Mouse (Mus musculus): ENCODE measurements at regions not wholly inside any gene's neighbourhood (a gene's known extent, or its start where the extent isn't known, plus 50 kb on each side); places are given as distances from the start of the nearest gene placed in this dataset.

GRCm38 (mm10) chr17:64229225-64229976, 102.3 kb downstream of the Pja2 start:
- DNase-seq: no peak

GRCm38 (mm10) chr17:64214599-64214998, 117.1 kb downstream of the Pja2 start:
- peak; percentile 30 for DNase-seq

- DNase-seq: no peak
These were observed 118.5 kb downstream of the Pja2 start for GRCm38 (mm10) chr17:64213251-64213650.

- DNase-seq: no peak
These were observed 120.4 kb downstream of the Pja2 start for GRCm38 (mm10) chr17:64211281-64211680.

GRCm38 (mm10) chr17:64210366-64210765, 121.3 kb downstream of the Pja2 start:
- no peak for DNase-seq

- DNase-seq: no peak
These were observed 122.1 kb downstream of the Pja2 start for GRCm38 (mm10) chr17:64209640-64210039.

- DNase-seq: no peak
These were observed 123.4 kb downstream of the Pja2 start for GRCm38 (mm10) chr17:64208152-64208855.

- no peak for DNase-seq
These were observed 125.5 kb downstream of the Pja2 start for GRCm38 (mm10) chr17:64206196-64206718.

- no peak for DNase-seq
These were observed 128.1 kb downstream of the Pja2 start for GRCm38 (mm10) chr17:64203611-64204010.

- DNase-seq: no peak
These were observed 129.5 kb downstream of the Pja2 start for GRCm38 (mm10) chr17:64202248-64202647.

GRCm38 (mm10) chr17:64201609-64202008, 130.1 kb downstream of the Pja2 start:
- no peak for DNase-seq

- DNase-seq: no peak
These were observed 131.4 kb downstream of the Pja2 start for GRCm38 (mm10) chr17:64200092-64200877.

GRCm38 (mm10) chr17:64199241-64199933, 132.3 kb downstream of the Pja2 start:
- no peak for DNase-seq

- no peak for DNase-seq
These were observed 135.3 kb downstream of the Pja2 start for GRCm38 (mm10) chr17:64196437-64196836.

- DNase-seq: no peak
These were observed 138.7 kb downstream of the Pja2 start for GRCm38 (mm10) chr17:64193055-64193454.
